Mouse (Mus musculus): Measurements from ENCODE around the gene Gm10638. TPM values are rescaled to one million over a fixed set of nuclear protein-coding genes. Genes with fewer than 3 reads are reported as not detected.
A peak's percentile ranks its signal among the peaks of the same experiment; 100 is the strongest.

The Gm10638 gene
- polyA plus RNA-seq, 1 experiment from 2014 or later = 4.9 TPM

DNA sequence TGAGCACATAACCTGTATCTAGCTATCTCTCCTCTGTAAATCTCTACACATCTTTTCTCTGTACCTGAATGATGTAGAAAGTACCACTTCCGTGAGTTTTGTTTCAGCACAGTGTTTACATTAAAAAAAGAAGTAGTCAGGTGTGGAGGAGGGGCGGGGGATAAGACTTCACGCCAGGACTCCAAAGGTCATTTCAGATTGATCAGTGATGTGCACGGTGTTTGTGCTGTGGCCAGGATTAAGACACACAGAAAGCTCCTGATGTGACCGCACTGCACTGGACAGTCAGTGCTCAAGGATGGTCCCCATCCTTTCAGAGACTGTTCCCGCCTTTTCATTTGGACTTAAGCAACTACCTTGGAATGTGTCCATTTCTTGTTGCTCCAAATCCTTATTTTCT lies 15.2 kb downstream of the Gm10638 start:
- Histone ChIP-seq H3K27me3 (replicated peaks) (no peaks in the 10 kb centered on the region; the same call in 1 of the 2 replicates), H3K9ac (no peak overlapping the region), H3K9me3 (replicated peaks) (no peaks in the 10 kb centered on the region), H3K27ac (ENCODE audit: poor library complexity, severe bottlenecking) (no peak overlapping the region), H3K4me3 (no peak overlapping the region), H3K36me3 (no peaks in the 10 kb centered on the region), H3K4me1 (replicated peaks) (peaks cover 10% of the 10 kb centered on the region; the same call in 1 of the 2 replicates), H3K4me2 (no peak overlapping the region)
- no peak for ATAC-seq (ENCODE audit: insufficient number of reproducible peaks, low FRiP score)
- WGBS = 71% methylated on average over 6 of the region's 6 CpGs

DNA sequence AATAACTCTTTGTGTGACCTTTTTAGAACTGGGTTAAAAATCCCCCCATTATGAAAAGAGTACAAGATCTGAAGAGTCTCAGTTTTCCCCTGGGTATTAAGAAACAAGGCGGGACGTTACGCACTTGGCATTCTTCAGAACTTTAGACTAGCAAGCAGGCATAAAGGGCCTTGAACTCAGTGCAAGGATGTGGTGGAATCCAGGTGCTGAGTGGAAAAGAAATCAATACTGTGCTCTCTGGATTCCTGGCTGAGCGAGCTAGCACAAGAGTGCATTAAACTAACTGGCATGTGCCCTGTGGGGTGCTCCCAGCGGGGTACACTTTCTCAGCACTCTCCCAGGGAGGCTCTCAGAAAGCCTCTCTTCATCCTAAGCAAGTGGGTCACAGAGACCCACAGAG lies 17.3 kb downstream of the Gm10638 start:
- H3K4me3 ChIP-seq = no peak overlapping the region
- H3K36me3 ChIP-seq = no peaks in the 10 kb centered on the region
- WGBS = 72% methylated on average over 5 of the region's 5 CpGs
- H3K4me1 ChIP-seq (replicated peaks) = peaks cover 5% of the 10 kb centered on the region; the same call in 1 of the 2 replicates
- no peak overlapping the region for H3K27ac ChIP-seq (ENCODE audit: poor library complexity, severe bottlenecking)
- no peaks in the 10 kb centered on the region for H3K9me3 ChIP-seq (replicated peaks)
- ATAC-seq (ENCODE audit: insufficient number of reproducible peaks, low FRiP score) = no peak
- H3K9ac ChIP-seq = no peak overlapping the region
- no peaks in the 10 kb centered on the region; the same call in 1 of the 2 replicates for H3K27me3 ChIP-seq (replicated peaks)
- no peak overlapping the region for H3K4me2 ChIP-seq

DNA sequence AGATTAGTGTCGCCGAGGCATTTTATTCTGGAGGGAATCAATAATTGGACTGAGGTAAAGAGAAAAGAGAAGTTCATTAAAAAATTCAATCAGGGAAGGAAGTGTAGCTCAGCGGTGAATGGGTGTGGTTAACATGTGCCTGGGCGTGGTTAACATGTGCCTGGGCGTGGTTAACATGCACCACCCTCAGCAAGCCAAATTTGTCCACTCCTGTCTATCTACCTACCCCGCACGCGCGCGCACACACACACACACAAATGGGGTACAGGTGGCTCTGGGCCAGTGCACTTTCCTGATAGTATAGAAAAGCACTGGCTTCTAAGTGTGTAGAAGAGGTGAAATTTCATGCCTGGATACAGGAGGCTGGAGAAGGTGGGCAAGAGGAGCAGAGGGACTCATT lies 19.7 kb downstream of the Gm10638 start:
- H3K9ac ChIP-seq = no peak overlapping the region
- H3K27me3 ChIP-seq (replicated peaks) = no peaks in the 10 kb centered on the region; the same call in 1 of the 2 replicates
- no peak overlapping the region for H3K4me2 ChIP-seq
- no peak for ATAC-seq (ENCODE audit: insufficient number of reproducible peaks, low FRiP score)
- no peak overlapping the region for H3K27ac ChIP-seq (ENCODE audit: poor library complexity, severe bottlenecking)
- peaks cover 6% of the 10 kb centered on the region for H3K4me1 ChIP-seq (replicated peaks)
- H3K4me3 ChIP-seq = no peak overlapping the region
- H3K9me3 ChIP-seq (replicated peaks) = no peaks in the 10 kb centered on the region
- WGBS = 84% methylated on average over 10 of the region's 10 CpGs
- no peaks in the 10 kb centered on the region for H3K36me3 ChIP-seq

DNA sequence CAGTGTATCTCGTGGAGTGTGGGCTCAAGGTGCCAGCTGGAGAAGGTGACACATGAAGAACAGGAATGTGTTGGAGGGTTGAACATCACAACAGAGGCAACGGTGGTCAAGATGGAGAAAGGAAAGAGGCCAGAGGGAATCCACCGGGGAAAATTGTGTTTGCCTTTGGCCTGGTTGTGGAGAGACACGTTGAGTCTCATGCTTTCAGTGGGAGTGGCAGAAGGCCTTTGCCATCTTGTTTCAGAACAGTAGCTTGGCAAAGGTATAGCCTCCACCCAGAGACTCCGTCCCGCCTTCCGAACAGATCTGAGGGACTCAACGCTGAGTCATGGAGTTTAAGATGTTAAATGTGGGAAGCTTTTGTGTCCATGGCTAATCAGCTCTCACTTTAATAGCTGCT lies 20.2 kb downstream of the Gm10638 start:
- H3K27me3 ChIP-seq (replicated peaks) = no peaks in the 10 kb centered on the region; the same call in 1 of the 2 replicates
- no peak overlapping the region for H3K4me2 ChIP-seq
- no peaks in the 10 kb centered on the region for H3K36me3 ChIP-seq
- no peak for ATAC-seq (ENCODE audit: insufficient number of reproducible peaks, low FRiP score)
- 83% methylated on average over 8 of the region's 8 CpGs for WGBS
- H3K4me3 ChIP-seq = no peak overlapping the region
- no peak overlapping the region for H3K27ac ChIP-seq (ENCODE audit: poor library complexity, severe bottlenecking)
- no peak overlapping the region for H3K9ac ChIP-seq
- H3K4me1 ChIP-seq (replicated peaks) = peaks cover 6% of the 10 kb centered on the region
- H3K9me3 ChIP-seq (replicated peaks) = no peaks in the 10 kb centered on the region

DNA sequence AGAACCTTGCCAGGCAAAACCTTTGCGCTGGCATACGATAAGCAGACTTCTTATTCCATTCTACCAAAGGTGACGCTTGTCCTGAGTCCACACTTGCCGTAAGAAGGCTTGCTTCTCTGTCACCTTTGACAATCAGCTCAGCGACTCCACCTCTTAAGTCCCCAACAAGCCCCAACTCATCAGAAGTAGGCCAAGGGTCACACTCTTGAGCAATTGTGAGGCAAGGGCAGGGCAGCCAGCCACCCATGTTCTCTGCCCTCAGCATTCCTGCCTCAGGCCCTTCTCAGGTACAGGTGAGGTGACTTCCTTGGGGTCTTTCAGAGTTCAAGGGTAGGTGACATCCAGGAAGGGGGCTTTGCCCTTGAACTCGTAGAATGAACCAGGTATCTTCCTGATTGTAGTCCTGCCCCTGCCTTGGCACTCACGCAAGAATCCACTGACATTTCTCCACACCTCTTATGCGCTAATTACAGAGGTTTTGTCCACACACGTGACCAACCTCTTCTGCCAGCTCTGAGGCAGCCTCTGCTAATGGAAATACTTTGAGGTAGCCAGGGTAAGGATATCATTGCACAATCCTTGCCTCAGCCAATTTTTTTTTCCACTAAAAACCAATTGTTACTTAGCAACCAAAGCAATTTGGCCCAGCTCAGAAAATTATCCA lies 21.2 kb downstream of the Gm10638 start:
- WGBS = 82% methylated on average over 9 of the region's 9 CpGs
- no peak for ATAC-seq (ENCODE audit: insufficient number of reproducible peaks, low FRiP score)
- H3K4me1 ChIP-seq (replicated peaks) = peaks cover 6% of the 10 kb centered on the region
- no peak overlapping the region for H3K9ac ChIP-seq
- H3K4me2 ChIP-seq = no peak overlapping the region
- no peak overlapping the region for H3K27ac ChIP-seq (ENCODE audit: poor library complexity, severe bottlenecking)
- H3K36me3 ChIP-seq = no peaks in the 10 kb centered on the region
- H3K4me3 ChIP-seq = no peak overlapping the region
- no peaks in the 10 kb centered on the region; the same call in 1 of the 2 replicates for H3K27me3 ChIP-seq (replicated peaks)
- H3K9me3 ChIP-seq (replicated peaks) = no peaks in the 10 kb centered on the region

DNA sequence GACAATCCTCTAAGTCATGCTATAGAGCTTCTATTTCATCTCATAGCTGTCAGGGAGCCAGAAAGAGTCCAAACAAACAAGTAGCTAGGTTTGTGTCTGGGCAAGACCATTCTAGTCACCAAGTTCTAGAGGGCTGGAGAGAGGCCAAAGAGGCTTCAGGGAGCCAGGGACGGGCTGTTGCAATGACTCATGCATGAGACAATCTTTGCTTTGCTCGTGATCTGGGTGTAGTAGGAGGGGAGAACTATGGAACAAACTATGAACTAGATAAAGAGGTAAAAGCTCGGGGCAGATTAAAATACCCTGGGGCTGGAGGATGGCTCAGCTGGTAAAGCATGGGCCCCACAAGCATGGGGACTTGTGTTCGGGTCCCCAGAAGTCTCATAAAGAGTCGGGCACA lies 23.0 kb downstream of the Gm10638 start:
- Histone ChIP-seq H3K4me2 (no peak overlapping the region), H3K9me3 (replicated peaks) (no peaks in the 10 kb centered on the region), H3K4me3 (no peak overlapping the region), H3K36me3 (no peaks in the 10 kb centered on the region), H3K27me3 (replicated peaks) (no peaks in the 10 kb centered on the region), H3K27ac (ENCODE audit: poor library complexity, severe bottlenecking) (no peak overlapping the region), H3K9ac (no peak overlapping the region), H3K4me1 (replicated peaks) (peaks cover 6% of the 10 kb centered on the region)
- WGBS = 49% methylated on average over 5 of the region's 5 CpGs
- ATAC-seq (ENCODE audit: insufficient number of reproducible peaks, low FRiP score) = no peak

DNA sequence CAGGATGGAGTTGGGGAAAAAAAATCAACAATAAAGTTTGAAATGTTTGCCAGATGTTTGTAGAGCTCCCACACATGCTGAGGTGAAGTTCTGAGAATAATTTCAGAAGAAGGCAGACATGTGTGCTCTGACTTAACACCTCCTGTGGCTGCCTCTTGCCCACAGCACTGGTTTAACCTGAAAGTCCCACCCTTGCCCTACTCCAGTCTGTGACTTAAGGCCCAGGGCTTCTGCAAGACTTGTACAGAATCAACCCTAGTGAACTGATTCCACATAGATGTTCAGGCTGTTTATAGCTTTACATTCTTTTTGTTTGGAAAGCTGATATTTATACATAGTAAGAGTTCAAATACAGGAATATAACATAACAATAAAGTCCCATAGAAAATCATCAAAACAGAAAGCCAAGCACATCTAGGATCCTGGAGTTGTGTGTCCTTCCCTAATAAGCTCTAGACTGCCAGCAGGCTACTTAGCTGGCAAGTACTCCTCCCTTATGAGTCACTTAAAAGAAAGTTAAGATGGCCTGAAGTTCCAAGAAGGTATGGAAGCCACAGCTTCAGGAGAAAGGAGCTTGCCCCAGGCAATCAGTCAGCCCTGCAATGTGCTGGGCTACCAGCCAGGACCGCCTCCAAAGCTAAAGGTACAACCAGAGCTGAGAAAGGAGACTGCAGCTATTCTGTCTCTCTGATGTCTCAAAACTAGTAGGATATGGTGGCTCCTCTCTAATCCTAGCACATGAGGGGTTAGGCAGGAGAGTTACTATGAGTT lies 24.6 kb downstream of the Gm10638 start:
- WGBS = 67% methylated on average over 1 of the region's 1 CpGs
- H3K4me1 ChIP-seq (replicated peaks) = peaks cover 6% of the 10 kb centered on the region
- H3K4me3 ChIP-seq = no peak overlapping the region
- H3K9ac ChIP-seq = no peak overlapping the region
- ATAC-seq (ENCODE audit: insufficient number of reproducible peaks, low FRiP score) = no peak
- no peaks in the 10 kb centered on the region for H3K36me3 ChIP-seq
- no peaks in the 10 kb centered on the region for H3K27me3 ChIP-seq (replicated peaks)
- no peak overlapping the region for H3K27ac ChIP-seq (ENCODE audit: poor library complexity, severe bottlenecking)
- no peaks in the 10 kb centered on the region for H3K9me3 ChIP-seq (replicated peaks)
- H3K4me2 ChIP-seq = no peak overlapping the region

DNA sequence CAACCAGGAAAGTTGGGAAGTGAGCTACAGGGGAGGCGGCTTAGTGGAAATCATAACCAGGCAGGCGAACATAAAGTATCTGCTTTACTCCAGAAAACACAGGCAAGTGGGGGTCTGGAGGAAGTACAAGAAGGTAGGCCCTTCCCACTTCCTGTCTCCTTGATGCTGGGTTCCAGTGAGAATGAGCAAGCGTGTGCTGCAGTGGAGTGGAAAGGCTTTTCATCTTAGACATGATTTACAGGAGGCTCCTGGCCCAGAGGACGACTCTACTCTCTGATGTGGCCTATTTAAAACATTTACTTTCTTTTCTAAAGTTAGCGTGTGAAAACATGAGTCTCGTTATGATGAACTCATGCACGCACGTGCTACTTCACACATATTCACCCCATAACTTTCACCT lies 33.7 kb downstream of the Gm10638 start:
- Histone ChIP-seq H3K4me2 (no peak overlapping the region), H3K27ac (ENCODE audit: poor library complexity, severe bottlenecking) (no peak overlapping the region), H3K4me1 (replicated peaks) (no peaks in the 10 kb centered on the region), H3K4me3 (no peak overlapping the region), H3K27me3 (replicated peaks) (no peaks in the 10 kb centered on the region), H3K9me3 (replicated peaks) (no peaks in the 10 kb centered on the region), H3K36me3 (no peaks in the 10 kb centered on the region), H3K9ac (no peak overlapping the region)
- ATAC-seq (ENCODE audit: insufficient number of reproducible peaks, low FRiP score) = no peak
- WGBS = 76% methylated on average over 8 of the region's 8 CpGs

DNA sequence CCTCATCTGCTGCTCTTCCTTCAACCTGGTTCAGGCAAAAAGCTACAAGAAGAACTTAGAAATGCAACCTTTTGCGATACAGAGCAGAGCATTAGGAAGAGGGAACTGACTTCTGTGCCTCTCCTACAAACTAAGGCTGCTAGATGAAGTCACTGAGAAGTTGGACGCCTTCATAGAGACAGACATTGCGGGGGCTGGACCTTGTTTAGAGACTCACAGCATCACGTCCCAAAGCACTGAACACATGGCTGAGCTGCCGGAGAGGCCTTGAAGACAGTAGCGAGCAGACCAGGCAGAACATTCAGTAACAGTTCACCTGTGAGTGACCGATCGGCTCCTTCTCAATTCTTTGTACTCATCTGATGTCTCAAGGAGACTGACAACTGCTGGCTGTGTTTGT lies 35.6 kb downstream of the Gm10638 start:
- Histone ChIP-seq H3K36me3 (no peaks in the 10 kb centered on the region), H3K27me3 (replicated peaks) (no peaks in the 10 kb centered on the region), H3K27ac (ENCODE audit: poor library complexity, severe bottlenecking) (no peak overlapping the region), H3K9ac (no peak overlapping the region), H3K4me2 (no peak overlapping the region), H3K4me1 (replicated peaks) (no peaks in the 10 kb centered on the region), H3K9me3 (replicated peaks) (no peaks in the 10 kb centered on the region), H3K4me3 (no peak overlapping the region)
- ATAC-seq (ENCODE audit: insufficient number of reproducible peaks, low FRiP score) = no peak
- 84% methylated on average over 8 of the region's 8 CpGs for WGBS

DNA sequence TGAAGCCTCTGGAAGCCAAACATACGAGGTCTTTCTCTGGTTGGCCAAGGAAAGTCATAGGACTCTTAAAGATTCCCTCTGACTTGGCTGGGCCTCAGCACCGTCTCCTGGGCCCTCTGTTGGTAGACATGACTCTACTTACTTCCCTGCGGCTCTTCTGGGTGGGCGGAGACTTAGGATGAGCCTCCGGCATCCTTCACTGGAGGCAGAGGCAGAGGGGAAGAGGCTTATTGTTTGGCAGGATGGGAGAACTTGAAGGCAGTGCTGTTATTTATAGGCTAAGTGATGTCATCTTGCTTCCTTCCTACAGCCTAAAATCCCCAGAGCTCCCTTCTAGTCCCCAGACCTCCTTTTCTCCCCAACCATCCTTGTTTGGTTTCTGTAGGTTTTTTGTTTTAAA lies 41.0 kb downstream of the Gm10638 start:
- no peak overlapping the region for H3K27ac ChIP-seq (ENCODE audit: poor library complexity, severe bottlenecking)
- H3K27me3 ChIP-seq (replicated peaks) = no peaks in the 10 kb centered on the region
- 41% methylated on average over 5 of the region's 5 CpGs for WGBS
- no peak overlapping the region for H3K4me2 ChIP-seq
- no peaks in the 10 kb centered on the region for H3K9me3 ChIP-seq (replicated peaks)
- ATAC-seq (ENCODE audit: insufficient number of reproducible peaks, low FRiP score) = no peak
- H3K9ac ChIP-seq = no peak overlapping the region
- H3K4me1 ChIP-seq (replicated peaks) = peaks cover 15% of the 10 kb centered on the region
- no peaks in the 10 kb centered on the region for H3K36me3 ChIP-seq
- no peak overlapping the region for H3K4me3 ChIP-seq

DNA sequence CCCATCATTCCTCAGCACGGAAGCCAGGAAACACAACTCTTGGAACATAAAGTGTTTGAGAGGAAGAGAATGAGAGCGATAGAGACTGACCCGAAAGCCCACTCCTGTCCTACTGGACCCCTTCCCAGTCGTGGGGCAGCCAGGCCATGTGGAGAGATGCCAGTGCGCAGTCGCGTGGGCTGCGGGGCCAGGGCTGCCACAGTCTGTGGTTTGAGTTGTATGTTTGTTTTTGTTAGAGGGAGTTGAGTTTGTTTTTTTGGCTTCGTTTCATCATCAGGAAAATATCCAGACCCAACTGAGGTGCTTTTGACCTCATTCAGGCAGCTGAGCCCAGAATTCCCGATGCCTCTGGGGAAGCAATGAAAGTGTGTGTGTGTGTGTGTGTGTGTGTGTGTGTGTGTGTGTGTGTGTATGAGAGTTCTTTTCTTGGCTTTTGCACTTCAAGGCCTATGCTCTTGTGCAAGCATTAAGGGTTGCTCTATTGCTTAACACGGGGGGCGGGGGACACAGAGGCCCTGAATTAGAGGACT lies 42.5 kb downstream of the Gm10638 start:
- Histone ChIP-seq H3K4me2 (peak overlapping the region; percentile 4; the same call in 1 of the 2 replicates), H3K9ac (no peak overlapping the region), H3K4me1 (replicated peaks) (peaks cover 15% of the 10 kb centered on the region), H3K4me3 (no peak overlapping the region), H3K27ac (ENCODE audit: poor library complexity, severe bottlenecking) (peak overlapping the region; percentile 31), H3K9me3 (replicated peaks) (no peaks in the 10 kb centered on the region), H3K27me3 (replicated peaks) (no peaks in the 10 kb centered on the region), H3K36me3 (no peaks in the 10 kb centered on the region)
- ATAC-seq (ENCODE audit: insufficient number of reproducible peaks, low FRiP score) = no peak
- 63% methylated on average over 12 of the region's 12 CpGs for WGBS

Measured in heart, embryonic 12.5 days (tissue).